Mouse (Mus musculus): Measurements from ENCODE around the gene Slc1a2.
A peak's percentile ranks its signal among the peaks of the same experiment; 100 is the strongest.

Slc1a2 gene

GRCm38 (mm10) chr2:102693556-102693955, 35.1 kb downstream of the Slc1a2 start:
- H3K4me1 ChIP-seq (replicated peaks; ENCODE audit: low read depth, low read length) = peaks cover 10% of the 10 kb centered on the region; the same call in 1 of the 2 replicates
- H3K9me3 ChIP-seq (ENCODE audit: low read length) = no peaks in the 10 kb centered on the region
- no peak overlapping the region for H3K4me3 ChIP-seq (replicated peaks; ENCODE audit: low read length)
- H3K36me3 ChIP-seq (ENCODE audit: insufficient read depth, low read length) = no peaks in the 10 kb centered on the region
- TF ChIP-seq POU5F1 (IDR thresholded peaks at IDR 0.05; ENCODE audit: borderline replicate concordance, low read length) (no peak), NANOG (IDR thresholded peaks at IDR 0.05; ENCODE audit: borderline replicate concordance, low read length) (no peak), CTCF (conservative IDR thresholded peaks at IDR 0.05; ENCODE audit: low read length) (no peak)
- H3K27me3 ChIP-seq (ENCODE audit: insufficient read depth, low read length) = no peaks in the 10 kb centered on the region

GRCm38 (mm10) chr2:102694750-102695149, 36.3 kb downstream of the Slc1a2 start:
- peaks cover 10% of the 10 kb centered on the region; the same call in 1 of the 2 replicates for H3K4me1 ChIP-seq (replicated peaks; ENCODE audit: low read depth, low read length)
- H3K4me3 ChIP-seq (replicated peaks; ENCODE audit: low read length) = no peak overlapping the region
- H3K9me3 ChIP-seq (ENCODE audit: low read length) = no peaks in the 10 kb centered on the region
- no peaks in the 10 kb centered on the region for H3K36me3 ChIP-seq (ENCODE audit: insufficient read depth, low read length)
- no peaks in the 10 kb centered on the region for H3K27me3 ChIP-seq (ENCODE audit: insufficient read depth, low read length)
- TF ChIP-seq NANOG (IDR thresholded peaks at IDR 0.05; ENCODE audit: borderline replicate concordance, low read length) (no peak), CTCF (conservative IDR thresholded peaks at IDR 0.05; ENCODE audit: low read length) (no peak), POU5F1 (IDR thresholded peaks at IDR 0.05; ENCODE audit: borderline replicate concordance, low read length) (no peak)

GRCm38 (mm10) chr2:102695541-102695940, 37.1 kb downstream of the Slc1a2 start:
- H3K4me3 ChIP-seq (replicated peaks; ENCODE audit: low read length) = no peak overlapping the region
- no peaks in the 10 kb centered on the region for H3K36me3 ChIP-seq (ENCODE audit: insufficient read depth, low read length)
- no peak for TF ChIP-seq POU5F1 (IDR thresholded peaks at IDR 0.05; ENCODE audit: borderline replicate concordance, low read length)
- peak; percentile 12; the same call in 1 of the 2 replicates for TF ChIP-seq NANOG (IDR thresholded peaks at IDR 0.05; ENCODE audit: borderline replicate concordance, low read length)
- no peaks in the 10 kb centered on the region for H3K9me3 ChIP-seq (ENCODE audit: low read length)
- H3K4me1 ChIP-seq (replicated peaks; ENCODE audit: low read depth, low read length) = peaks cover 10% of the 10 kb centered on the region; the same call in 1 of the 2 replicates
- no peaks in the 10 kb centered on the region for H3K27me3 ChIP-seq (ENCODE audit: insufficient read depth, low read length)

GRCm38 (mm10) chr2:102697732-102698131, 39.3 kb downstream of the Slc1a2 start:
- Histone ChIP-seq H3K36me3 (ENCODE audit: insufficient read depth, low read length) (no peaks in the 10 kb centered on the region), H3K27me3 (ENCODE audit: insufficient read depth, low read length) (no peaks in the 10 kb centered on the region), H3K4me3 (replicated peaks; ENCODE audit: low read length) (no peak overlapping the region), H3K4me1 (replicated peaks; ENCODE audit: low read depth, low read length) (peaks cover 10% of the 10 kb centered on the region; the same call in 1 of the 2 replicates), H3K9me3 (ENCODE audit: low read length) (no peaks in the 10 kb centered on the region)
- TF ChIP-seq NANOG (IDR thresholded peaks at IDR 0.05; ENCODE audit: borderline replicate concordance, low read length) (no peak), CTCF (conservative IDR thresholded peaks at IDR 0.05; ENCODE audit: low read length) (no peak), POU5F1 (IDR thresholded peaks at IDR 0.05; ENCODE audit: borderline replicate concordance, low read length) (no peak)

- TF ChIP-seq POU5F1 (IDR thresholded peaks at IDR 0.05; ENCODE audit: borderline replicate concordance, low read length) (no peak), NANOG (IDR thresholded peaks at IDR 0.05; ENCODE audit: borderline replicate concordance, low read length) (no peak), CTCF (conservative IDR thresholded peaks at IDR 0.05; ENCODE audit: low read length) (no peak)
- Histone ChIP-seq H3K4me1 (replicated peaks; ENCODE audit: low read depth, low read length) (peaks cover 10% of the 10 kb centered on the region; the same call in 1 of the 2 replicates), H3K36me3 (ENCODE audit: insufficient read depth, low read length) (no peaks in the 10 kb centered on the region), H3K4me3 (replicated peaks; ENCODE audit: low read length) (no peak overlapping the region), H3K9me3 (ENCODE audit: low read length) (no peaks in the 10 kb centered on the region), H3K27me3 (ENCODE audit: insufficient read depth, low read length) (no peaks in the 10 kb centered on the region)
These were observed 41.5 kb downstream of the Slc1a2 start for GRCm38 (mm10) chr2:102699921-102700320.

- H3K27me3 ChIP-seq (ENCODE audit: insufficient read depth, low read length) = no peaks in the 10 kb centered on the region
- peaks cover 4% of the 10 kb centered on the region; the same call in 1 of the 2 replicates for H3K9me3 ChIP-seq (ENCODE audit: low read length)
- H3K4me1 ChIP-seq (replicated peaks; ENCODE audit: low read depth, low read length) = peaks cover 2% of the 10 kb centered on the region; the same call in 1 of the 2 replicates
- H3K4me3 ChIP-seq (replicated peaks; ENCODE audit: low read length) = no peak overlapping the region
- no peak for TF ChIP-seq CTCF (conservative IDR thresholded peaks at IDR 0.05; ENCODE audit: low read length)
- TF ChIP-seq NANOG (IDR thresholded peaks at IDR 0.05; ENCODE audit: borderline replicate concordance, low read length) = no peak
- no peak for TF ChIP-seq POU5F1 (IDR thresholded peaks at IDR 0.05; ENCODE audit: borderline replicate concordance, low read length)
- H3K36me3 ChIP-seq (ENCODE audit: insufficient read depth, low read length) = no peaks in the 10 kb centered on the region
These were observed 42.2 kb downstream of the Slc1a2 start for GRCm38 (mm10) chr2:102700695-102701094.

- Histone ChIP-seq H3K27me3 (ENCODE audit: insufficient read depth, low read length) (no peaks in the 10 kb centered on the region), H3K9me3 (ENCODE audit: low read length) (peaks cover 10% of the 10 kb centered on the region; the same call in 1 of the 2 replicates), H3K4me1 (replicated peaks; ENCODE audit: low read depth, low read length) (no peaks in the 10 kb centered on the region), H3K36me3 (ENCODE audit: insufficient read depth, low read length) (no peaks in the 10 kb centered on the region), H3K4me3 (replicated peaks; ENCODE audit: low read length) (no peak overlapping the region)
- TF ChIP-seq CTCF (conservative IDR thresholded peaks at IDR 0.05; ENCODE audit: low read length) = no peak
- no peak for TF ChIP-seq POU5F1 (IDR thresholded peaks at IDR 0.05; ENCODE audit: borderline replicate concordance, low read length)
- TF ChIP-seq NANOG (IDR thresholded peaks at IDR 0.05; ENCODE audit: borderline replicate concordance, low read length) = no peak
These were observed 42.9 kb downstream of the Slc1a2 start for GRCm38 (mm10) chr2:102701382-102701781.

- Histone ChIP-seq H3K36me3 (ENCODE audit: insufficient read depth, low read length) (no peaks in the 10 kb centered on the region), H3K4me3 (replicated peaks; ENCODE audit: low read length) (no peak overlapping the region), H3K9me3 (ENCODE audit: low read length) (peaks cover 32% of the 10 kb centered on the region), H3K4me1 (replicated peaks; ENCODE audit: low read depth, low read length) (no peaks in the 10 kb centered on the region), H3K27me3 (ENCODE audit: insufficient read depth, low read length) (no peaks in the 10 kb centered on the region)
- TF ChIP-seq POU5F1 (IDR thresholded peaks at IDR 0.05; ENCODE audit: borderline replicate concordance, low read length) = no peak
- TF ChIP-seq CTCF (conservative IDR thresholded peaks at IDR 0.05; ENCODE audit: low read length) = no peak
- no peak for TF ChIP-seq NANOG (IDR thresholded peaks at IDR 0.05; ENCODE audit: borderline replicate concordance, low read length)
These were observed 45.1 kb downstream of the Slc1a2 start for GRCm38 (mm10) chr2:102703556-102703955.

GRCm38 (mm10) chr2:102704781-102705180, 46.3 kb downstream of the Slc1a2 start:
- no peaks in the 10 kb centered on the region for H3K27me3 ChIP-seq (ENCODE audit: insufficient read depth, low read length)
- H3K4me3 ChIP-seq (replicated peaks; ENCODE audit: low read length) = no peak overlapping the region
- H3K36me3 ChIP-seq (ENCODE audit: insufficient read depth, low read length) = no peaks in the 10 kb centered on the region
- no peaks in the 10 kb centered on the region for H3K4me1 ChIP-seq (replicated peaks; ENCODE audit: low read depth, low read length)
- TF ChIP-seq POU5F1 (IDR thresholded peaks at IDR 0.05; ENCODE audit: borderline replicate concordance, low read length) = no peak
- no peak for TF ChIP-seq NANOG (IDR thresholded peaks at IDR 0.05; ENCODE audit: borderline replicate concordance, low read length)
- no peak for TF ChIP-seq CTCF (conservative IDR thresholded peaks at IDR 0.05; ENCODE audit: low read length)
- peaks cover 42% of the 10 kb centered on the region for H3K9me3 ChIP-seq (ENCODE audit: low read length)
